Mouse (Mus musculus) CH12.LX (cell line): Measurements from ENCODE around the gene Tmem216. TPM values are rescaled to one million over a fixed set of nuclear protein-coding genes. Genes with fewer than 3 reads are reported as not detected.

ENCODE experiments used
- DNase-seq: peaks from one replicate; pipeline ENCODE4 v3.0.0-alpha.2; 2013; ENCODE audit errors: extremely low read depth
- H3K27ac ChIP-seq: 2 replicates; pipeline ENCODE4 v1.5.1; 2012; ENCODE audit warnings: low read depth, mild to moderate bottlenecking, control low read depth, moderate library complexity; ENCODE audit not compliant: insufficient read depth
- H3K27me3 ChIP-seq: replicated peaks from 2 replicates; pipeline ENCODE3; 2012; ENCODE audit warnings: inconsistent platforms
- H3K36me3 ChIP-seq, 2 experiments: replicated peaks in 1 of 2; 2 replicates each; pipeline versions ENCODE3 to v1.6.1; 2012; ENCODE audit warnings: inconsistent platforms in 1 of 2, low read length in 1 of 2, mild to moderate bottlenecking in 1 of 2, mixed read lengths in 1 of 2, moderate library complexity in 1 of 2; ENCODE audit not compliant: control insufficient read depth in 1 of 2, insufficient read depth in 1 of 2
- H3K4me1 ChIP-seq, 2 experiments: 2 replicates each; pipeline ENCODE4 v1.6.1; 2012; ENCODE audit warnings: inconsistent platforms in 1 of 2, moderate library complexity in 1 of 2; ENCODE audit not compliant: insufficient read depth in 2 of 2, control insufficient read depth in 1 of 2
- H3K4me2 ChIP-seq: 2 replicates; pipeline ENCODE4 v1.6.1; 2012; ENCODE audit warnings: low read depth, mild to moderate bottlenecking, control low read depth; ENCODE audit not compliant: poor library complexity, insufficient read depth, severe bottlenecking
- H3K4me3 ChIP-seq, 3 experiments: fragments of 150-350 bp in 1 of 3; sonication (generic) in 1 of 3; replicated peaks in 1 of 3; 2 replicates each; pipeline versions ENCODE3 to v1.5.1; 2011 to 2012; ENCODE audit warnings: low read depth in 2 of 3, low read length in 2 of 3, mild to moderate bottlenecking in 2 of 3, moderate library complexity in 2 of 3, control low read depth in 1 of 3, improper control_type of control experiment in 1 of 3, inconsistent platforms in 1 of 3, mixed read lengths in 1 of 3; ENCODE audit not compliant: poor library complexity in 1 of 3
- H3K79me2 ChIP-seq: replicated peaks from 2 replicates; pipeline ENCODE4 v1.6.1; 2012; ENCODE audit warnings: mild to moderate bottlenecking, moderate library complexity; ENCODE audit not compliant: control insufficient read depth, poor library complexity, insufficient read depth, severe bottlenecking; ENCODE audit errors: extremely low read depth
- H3K9ac ChIP-seq: 2 replicates; pipeline ENCODE4 v1.6.1; 2012; ENCODE audit warnings: low read depth, mild to moderate bottlenecking, control low read depth, moderate library complexity; ENCODE audit not compliant: insufficient read depth
- H3K9me3 ChIP-seq: replicated peaks from 2 replicates; pipeline ENCODE3; 2012; ENCODE audit warnings: low read length, inconsistent platforms, mixed read lengths
- BHLHE40 ChIP-seq: IDR thresholded peaks from 2 replicates; pipeline ENCODE4 v1.6.1; 2011; ENCODE audit warnings: mild to moderate bottlenecking, low read depth, low read length, improper control_type of control experiment
- CHD1 ChIP-seq: IDR thresholded peaks from 2 replicates; pipeline ENCODE4 v1.6.1; 2012; ENCODE audit warnings: low read depth, low read length, improper control_type of control experiment, inconsistent platforms
- CHD2 ChIP-seq: IDR thresholded peaks from 2 replicates; pipeline ENCODE4 v1.6.1; 2011; ENCODE audit warnings: low read length, improper control_type of control experiment
- ELF1 ChIP-seq: IDR thresholded peaks from 2 replicates; pipeline ENCODE4 v1.6.1; 2014; ENCODE audit warnings: low read depth, mild to moderate bottlenecking, inconsistent platforms, low read length, improper control_type of control experiment
- EP300 ChIP-seq: IDR thresholded peaks from 2 replicates; pipeline ENCODE4 v1.6.1; 2011; ENCODE audit warnings: low read length, improper control_type of control experiment
- ETS1 ChIP-seq: conservative IDR thresholded peaks from 2 replicates; pipeline ENCODE4 v1.6.1; 2012; ENCODE audit warnings: low read depth, mild to moderate bottlenecking, inconsistent platforms, low read length, improper control_type of control experiment, moderate library complexity
- HCFC1 ChIP-seq: IDR thresholded peaks from 2 replicates; pipeline ENCODE4 v1.6.1; 2012; ENCODE audit warnings: low read depth, mild to moderate bottlenecking, inconsistent platforms, low read length, improper control_type of control experiment
- IRF4 ChIP-seq: IDR thresholded peaks from 2 replicates; pipeline ENCODE4 v1.6.1; 2014; ENCODE audit warnings: low read depth, mild to moderate bottlenecking, inconsistent platforms, low read length, improper control_type of control experiment
- JUND ChIP-seq: conservative IDR thresholded peaks from 2 replicates; pipeline ENCODE4 v1.6.1; 2011; ENCODE audit warnings: low read depth, low read length, improper control_type of control experiment
- KAT2A ChIP-seq: IDR thresholded peaks from 2 replicates; pipeline ENCODE4 v1.6.1; 2012; ENCODE audit warnings: low read length, improper control_type of control experiment, inconsistent platforms; ENCODE audit not compliant: insufficient replicate concordance
- MAFK ChIP-seq: IDR thresholded peaks from 2 replicates; pipeline ENCODE4 v1.6.1; 2011; ENCODE audit warnings: low read length, improper control_type of control experiment; ENCODE audit not compliant: insufficient replicate concordance
- MAX ChIP-seq: IDR thresholded peaks from 2 replicates; pipeline ENCODE4 v1.6.1; 2011; ENCODE audit warnings: low read length, improper control_type of control experiment
- MXI1 ChIP-seq: IDR thresholded peaks from 2 replicates; pipeline ENCODE4 v1.6.1; 2011; ENCODE audit warnings: mild to moderate bottlenecking, low read depth, low read length, improper control_type of control experiment
- MYC ChIP-seq: IDR thresholded peaks from 2 replicates; pipeline ENCODE4 v1.6.1; 2011; ENCODE audit warnings: low read depth, mild to moderate bottlenecking, improper control_type of control experiment, low read length
- POLR2A ChIP-seq: IDR thresholded peaks from 2 replicates; pipeline ENCODE4 v1.6.1; 2011; ENCODE audit warnings: low read depth, mild to moderate bottlenecking, improper control_type of control experiment, low read length
- RAD21 ChIP-seq: IDR thresholded peaks from 2 replicates; pipeline ENCODE4 v1.6.1; 2011; ENCODE audit warnings: low read depth, mild to moderate bottlenecking, low read length, improper control_type of control experiment, moderate library complexity
- RCOR1 ChIP-seq: conservative IDR thresholded peaks from 2 replicates; pipeline ENCODE4 v1.6.1; 2012; ENCODE audit warnings: low read depth, mild to moderate bottlenecking, inconsistent platforms, low read length, improper control_type of control experiment
- SIN3A ChIP-seq: IDR thresholded peaks from 2 replicates; pipeline ENCODE4 v1.6.1; 2012; ENCODE audit warnings: low read length, improper control_type of control experiment, inconsistent platforms
- TBP ChIP-seq: conservative IDR thresholded peaks from 2 replicates; pipeline ENCODE4 v1.6.1; 2011; ENCODE audit warnings: low read depth, low read length, improper control_type of control experiment
- TCF12 ChIP-seq: IDR thresholded peaks from 2 replicates; pipeline ENCODE4 v1.6.1; 2014; ENCODE audit warnings: low read depth, mild to moderate bottlenecking, inconsistent platforms, low read length, improper control_type of control experiment
- UBTF ChIP-seq: IDR thresholded peaks from 2 replicates; pipeline ENCODE4 v1.6.1; 2012; ENCODE audit warnings: low read depth, mild to moderate bottlenecking, inconsistent platforms, low read length, improper control_type of control experiment, moderate library complexity
- ZKSCAN1 ChIP-seq: IDR thresholded peaks from 2 replicates; pipeline ENCODE4 v1.6.1; 2012; ENCODE audit warnings: low read depth, inconsistent platforms, low read length, improper control_type of control experiment, borderline replicate concordance
- ZMIZ1 ChIP-seq: IDR thresholded peaks from 2 replicates; pipeline ENCODE4 v1.6.1; 2012; ENCODE audit warnings: low read depth, mild to moderate bottlenecking, inconsistent platforms, low read length, improper control_type of control experiment
- dilution Hi-C: fragments of 300-500 bp; cut with MboI; formaldehyde crosslinking; loops from 2 replicates; pipeline ENCODE4 v1.14.3; 2020; ENCODE audit warnings: low sequenced_read_pairs; ENCODE audit not compliant: extremely low pct_unique_long_range_greater_than_20kb, extremely low pct_ligation_motif_present
- in situ Hi-C: fragments of 300-500 bp; cut with MboI; formaldehyde crosslinking; loops from 3 replicates; pipeline ENCODE4 v1.14.3; 2019; ENCODE audit warnings: low sequenced_read_pairs, low pct_ligation_motif_present, low pct_unique_long_range_greater_than_20kb, mixed read lengths
- polyA plus RNA-seq: library from polyadenylated mRNA; unstranded; fragments of >175 nt; gene quantifications from 2 replicates; pipeline ENCODE4 v1.2.1, GENCODE M21; 2012; ENCODE audit warnings: low read depth; ENCODE audit not compliant: insufficient read length
- total RNA-seq, 2 experiments: library from RNA; depleted of rRNA; stranded (reverse); fragments of 300-350 nt in 1 of 2; fragments of >200 nt in 1 of 2; gene quantifications; 2 replicates each; pipeline ENCODE4 v1.2.3; 2012 to 2014

The Tmem216 gene
- total and polyA plus RNA-seq, 3 experiments: 19.9 to 25.7 (median 24.0) TPM

DNA sequence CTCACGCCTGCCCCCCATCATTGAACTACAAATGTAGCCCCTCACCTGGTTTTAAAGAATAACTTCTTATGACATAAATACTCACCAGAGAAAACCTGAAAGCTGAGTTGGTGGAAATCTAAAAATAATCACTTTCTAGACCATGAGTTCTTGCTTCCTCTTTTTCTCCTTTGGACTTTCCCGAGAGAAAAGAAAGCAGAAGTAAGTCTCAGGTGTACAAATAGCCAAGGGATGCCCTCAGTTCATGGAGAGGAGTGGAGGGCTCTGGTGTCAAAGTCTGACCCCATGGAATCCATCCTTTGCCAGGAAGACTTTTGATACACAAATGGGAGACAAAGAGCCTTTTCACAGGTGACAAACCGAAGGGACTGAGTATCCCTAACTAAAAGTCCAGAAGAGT lies 24.7 kb upstream of the Tmem216 start (continued):
- TF ChIP-seq MYC: peak; percentile 67; the same call in 1 of the 2 replicates
- TF ChIP-seq MAFK: peak; percentile 77
- peak; percentile 40 for TF ChIP-seq POLR2A
- TF ChIP-seq UBTF: no peak
- TF ChIP-seq JUND: no peak; the same call in 1 of the 2 replicates
- TF ChIP-seq ZKSCAN1: no peak
- 0 out of 2 replicates have a peak, but pooled peaks have one; percentile 10 for TF ChIP-seq ELF1
- TF ChIP-seq RCOR1: peak; percentile 51; the same call in 1 of the 2 replicates
- TF ChIP-seq TCF12: peak; percentile 94
- peak; percentile 54 for TF ChIP-seq CHD2
- TF ChIP-seq KAT2A: no peak
- TF ChIP-seq SIN3A: peak; percentile 69
- TF ChIP-seq HCFC1: no peak
- TF ChIP-seq ZMIZ1: no peak

DNA sequence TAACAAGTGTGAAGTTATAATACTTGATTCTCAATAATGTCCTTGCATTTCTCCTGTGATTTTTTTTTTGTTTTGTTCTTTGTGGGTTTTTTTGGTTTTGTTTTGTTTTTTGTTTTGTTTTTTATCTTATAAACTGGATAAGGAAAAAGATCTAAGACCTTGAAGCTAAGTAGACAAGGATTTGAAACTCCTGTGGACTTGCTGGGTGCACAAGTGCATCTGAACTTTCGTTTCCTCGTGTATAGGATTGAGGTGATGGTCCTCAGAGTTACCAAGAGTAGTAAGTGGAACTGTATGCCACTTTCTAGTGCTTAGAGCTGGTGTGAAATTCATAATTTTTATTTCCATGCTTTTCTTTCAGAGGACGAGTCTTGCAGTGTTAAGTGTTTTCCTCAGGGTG lies 24.1 kb upstream of the Tmem216 start:
- no peaks in the 10 kb centered on the region for H3K27me3 ChIP-seq
- no peak for DNase-seq
- H3K4me3 ChIP-seq: peak overlapping the region in 2 of 3 experiments; percentile 82 to 88
- peak overlapping the region; percentile 94 for H3K27ac ChIP-seq
- peak overlapping the region; percentile 88 for H3K4me2 ChIP-seq
- H3K4me1 ChIP-seq: peaks cover 7 to 28% of the 10 kb centered on the region in 2 experiments; a peak in 3 of 4 replicates
- no peaks in the 10 kb centered on the region for H3K9me3 ChIP-seq
- peak overlapping the region; percentile 73 for H3K9ac ChIP-seq
- peaks cover 3 to 34% of the 10 kb centered on the region in 2 experiments for H3K36me3 ChIP-seq
- TF ChIP-seq BHLHE40 (0 out of 2 replicates have a peak, but pooled peaks have one; percentile 37), MXI1 (peak; percentile 23; the same call in 1 of the 2 replicates), MAX (0 out of 2 replicates have a peak, but pooled peaks have one; percentile 35), IRF4 (0 out of 2 replicates have a peak, but pooled peaks have one; percentile 33), TBP (0 out of 2 replicates have a peak, but pooled peaks have one; percentile 44), EP300 (peak; percentile 61), RAD21 (no peak), ETS1 (no peak), SIN3A (peak; percentile 39; the same call in 1 of the 2 replicates), CHD1 (peak; percentile 65)
- TF ChIP-seq, all 38 proteins: peak for 8
- dilution Hi-C loops: no loop called here
- H3K79me2 ChIP-seq: peaks cover 51% of the 10 kb centered on the region
- in situ Hi-C loops: no loop called here
